Mouse (Mus musculus) colon, adult 2 months (tissue): ENCODE results near the gene Cd34. TPM values are rescaled to one million over a fixed set of nuclear protein-coding genes. Genes with fewer than 3 reads are reported as not detected.

Experiments
- polyA plus RNA-seq: library from polyadenylated mRNA; depleted of rRNA; stranded (reverse); fragments of >200 nt; gene quantifications from 2 replicates; pipeline ENCODE4 v1.2.3, GENCODE M21; 2012; rRNA removed

Gene Cd34
- 18.0 and 19.3 TPM in 2 replicates for polyA plus RNA-seq

DNA sequence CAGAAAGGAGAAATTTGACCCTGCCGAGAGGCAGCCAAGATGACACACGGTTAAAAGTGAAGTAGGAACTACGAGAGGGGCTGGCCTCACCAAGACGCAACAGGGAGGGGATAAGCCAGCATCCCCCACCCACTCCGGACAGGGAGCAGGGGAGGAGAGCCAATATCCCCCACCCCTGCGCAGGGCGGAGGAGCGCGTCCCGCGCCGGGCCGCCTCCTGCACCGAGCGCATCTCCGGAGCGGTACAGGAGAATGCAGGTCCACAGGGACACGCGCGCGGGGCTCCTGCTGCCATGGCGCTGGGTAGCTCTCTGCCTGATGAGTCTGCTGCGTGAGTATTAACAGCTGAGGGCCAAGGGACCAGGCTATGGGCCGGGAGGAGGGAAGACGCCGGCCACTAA lies at the start of gene Cd34:
Gene Cd34 (plus strand): TSS at position 105 of the 400 bp plus-strand sequence.

Other genes with a start within 250 kb of the Cd34 start
- gene Cd46, start 153.4 kb downstream of the Cd34 start, polyA plus RNA-seq = 0.24 and 0.29 TPM in 2 replicates
- gene Cr1l, start 192.8 kb downstream of the Cd34 start, polyA plus RNA-seq = 27.1 and 45.5 TPM in 2 replicates
- 0.37 and 1.2 TPM in 2 replicates for gene Cr2, start 237.9 kb downstream of the Cd34 start, polyA plus RNA-seq